23 mouse cellular contexts compared by ENCODE assay signal in genomic region chr11:58274572-58274971, GRCm38 (mm10). TPM values are rescaled to one million over a fixed set of nuclear protein-coding genes. Genes with fewer than 3 reads are reported as not detected.
"Had no signal": no experiment of that assay in that cellular context is flagged by ENCODE, and none has a peak within 500 bp of the region (broad histone marks: within the 10 kb centered on the region; RNA-seq: fewer than 3 reads in every experiment).

Gene 4930438A08Rik (plus strand): TSS chr11:58274799.

- H3K9me3 ChIP-seq: limb, embryonic 12.5 days; liver, embryonic 13.5 days; midbrain, embryonic 15.5 days; neural tube, embryonic 12.5 days had no signal

- H3K4me2 ChIP-seq: limb, embryonic 12.5 days; liver, embryonic 13.5 days; lung, embryonic 14.5 days; midbrain, embryonic 15.5 days; neural tube, embryonic 12.5 days had no signal

- H3K4me3 ChIP-seq: limb, embryonic 12.5 days; liver, embryonic 13.5 days; midbrain, embryonic 15.5 days; neural tube, embryonic 12.5 days had no signal

- H3K9ac ChIP-seq: limb, embryonic 12.5 days; liver, embryonic 13.5 days; lung, embryonic 14.5 days; midbrain, embryonic 15.5 days; neural tube, embryonic 12.5 days had no signal

- H3K27ac ChIP-seq: limb, embryonic 12.5 days; liver, embryonic 13.5 days; midbrain, embryonic 15.5 days; neural tube, embryonic 12.5 days had no signal

- DNase-seq: kidney, adult 8-10 months; kidney, postnatal 25 days; layer of hippocampus, adult 9-11 months; layer of hippocampus, postnatal 36 days; liver, embryonic 13.5 days; lung, embryonic 14.5 days; lung, postnatal 10 days; lung, postnatal 4 days; right cerebral cortex, postnatal 4 days; spleen, adult 18-20 months; thymus, adult 18-20 months; thymus, postnatal 14 days had no signal

- H3K27me3 ChIP-seq: limb, embryonic 12.5 days; midbrain, embryonic 15.5 days; neural tube, embryonic 12.5 days had no signal

- ATAC-seq: intestine, postnatal 0 days; midbrain, embryonic 15.5 days had no signal

- H3K36me3 ChIP-seq: limb, embryonic 12.5 days; liver, embryonic 13.5 days; midbrain, embryonic 15.5 days; neural tube, embryonic 12.5 days had no signal

- H3K4me1 ChIP-seq: limb, embryonic 12.5 days; liver, embryonic 13.5 days; midbrain, embryonic 15.5 days; neural tube, embryonic 12.5 days had no signal

RNA-seq across cellular contexts. Expression of gene 4930438A08Rik, which starts in this region (rescaled TPM):
- total RNA-seq: layer of hippocampus, adult 18-20 months; layer of hippocampus, postnatal 36 days; left cerebral cortex, adult 8-10 months; left cerebral cortex, postnatal 25 days; monocyte, adult 5-6 weeks; neutrophil, adult 5-6 weeks had no signal
- polyA plus RNA-seq: intestine, postnatal 0 days; kidney, embryonic 16.5 days; limb, embryonic 12.5 days; lung, embryonic 14.5 days; midbrain, embryonic 15.5 days; stomach, embryonic 14.5 days had no signal
